Mouse (Mus musculus): ENCODE measurements around the gene Fstl4. TPM values are rescaled to one million over a fixed set of nuclear protein-coding genes. Genes with fewer than 3 reads are reported as not detected.

The Fstl4 gene
- polyA plus RNA-seq, 1 experiment: 0.18 TPM

DNA sequence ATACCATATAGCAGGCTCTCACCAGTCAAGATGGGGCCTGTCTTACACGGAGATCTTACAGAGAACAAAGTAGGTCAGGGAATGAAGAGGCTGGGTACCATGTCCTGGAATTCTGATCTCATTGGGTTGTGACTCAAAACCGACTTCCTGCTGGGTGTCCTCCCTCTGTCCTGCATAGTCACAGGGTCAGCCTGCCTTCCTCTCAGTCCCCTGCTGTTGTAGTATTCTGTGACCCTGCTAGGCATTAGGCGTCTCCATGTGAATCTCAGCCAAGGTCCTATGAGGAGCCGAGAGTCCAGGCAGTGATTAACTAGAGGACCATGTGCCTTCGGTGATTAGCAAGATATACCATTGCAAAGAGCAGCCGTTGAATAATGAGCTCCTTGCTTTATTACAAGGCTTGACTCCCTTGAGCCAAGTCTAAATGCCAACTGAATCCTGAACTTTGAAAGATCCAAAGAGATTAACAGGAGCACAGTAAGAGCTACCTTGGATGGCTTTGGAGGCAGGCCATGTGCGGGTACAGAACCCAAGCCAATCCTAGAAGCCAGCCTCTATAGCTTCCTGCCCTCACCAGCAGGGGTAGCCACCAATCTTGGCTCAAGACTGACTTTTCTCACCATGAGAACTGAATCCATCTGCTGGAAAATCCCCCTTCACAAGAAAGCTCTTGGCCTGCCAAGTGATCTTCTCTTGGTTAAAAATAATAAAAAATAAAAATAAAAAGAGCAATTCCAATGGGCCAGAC, 264.2 kb downstream of the Fstl4 start:
- H3K4me1 ChIP-seq (ENCODE audit: control insufficient read depth, insufficient read depth, insufficient read length): no peaks in the 10 kb centered on the region
- TF ChIP-seq CTCF (IDR thresholded peaks at IDR 0.05; ENCODE audit: extremely low read depth, insufficient read depth, insufficient read length, insufficient replicate concordance) (no peak), POLR2A (IDR thresholded peaks at IDR 0.05; ENCODE audit: low read depth, low read length) (no peak)
- no peaks in the 10 kb centered on the region for H3K27me3 ChIP-seq (ENCODE audit: control insufficient read depth, insufficient read depth, low read length)
- 80% methylated on average over 7 of the region's 7 CpGs for WGBS
- H3K4me3 ChIP-seq (ENCODE audit: extremely low read depth, insufficient read depth, insufficient read length): no peak overlapping the region
- no peaks in the 10 kb centered on the region for H3K36me3 ChIP-seq (ENCODE audit: control insufficient read depth, insufficient read depth, low read length)
- no peak overlapping the region for H3K27ac ChIP-seq (ENCODE audit: insufficient read depth, low read length)
- DNase-seq (ENCODE audit: low read depth in 1 of 2, low spot score in 2 of 2): no peak

DNA sequence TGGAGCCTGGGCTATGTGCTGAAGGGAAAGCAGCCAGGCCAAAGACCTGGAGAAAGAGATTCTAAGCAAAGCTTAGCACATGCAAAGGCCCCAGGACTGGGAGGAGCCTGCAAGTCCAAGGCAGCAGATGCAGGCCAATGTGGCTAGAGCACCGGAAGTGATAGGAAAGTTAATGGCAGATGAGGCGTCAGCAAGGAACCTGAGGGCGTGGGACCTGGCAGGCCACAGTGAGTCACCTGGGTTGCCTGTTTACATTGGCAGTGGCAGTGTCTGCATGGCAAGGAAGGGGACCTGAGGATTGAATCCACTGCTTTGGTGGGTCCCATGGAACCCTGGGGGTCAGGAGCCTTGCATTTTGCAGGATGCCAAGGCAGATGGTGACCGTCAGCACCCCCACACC, 267.3 kb downstream of the Fstl4 start:
- H3K27ac ChIP-seq (ENCODE audit: insufficient read depth, low read length): no peak overlapping the region
- TF ChIP-seq POLR2A (IDR thresholded peaks at IDR 0.05; ENCODE audit: low read depth, low read length) (no peak), CTCF (IDR thresholded peaks at IDR 0.05; ENCODE audit: extremely low read depth, insufficient read depth, insufficient read length, insufficient replicate concordance) (no peak)
- H3K4me1 ChIP-seq (ENCODE audit: control insufficient read depth, insufficient read depth, insufficient read length): no peaks in the 10 kb centered on the region
- no peaks in the 10 kb centered on the region for H3K27me3 ChIP-seq (ENCODE audit: control insufficient read depth, insufficient read depth, low read length)
- 88% methylated on average over 4 of the region's 4 CpGs for WGBS
- H3K4me3 ChIP-seq (ENCODE audit: extremely low read depth, insufficient read depth, insufficient read length): no peak overlapping the region
- DNase-seq (ENCODE audit: low read depth in 1 of 2, low spot score in 2 of 2): no peak
- no peaks in the 10 kb centered on the region for H3K36me3 ChIP-seq (ENCODE audit: control insufficient read depth, insufficient read depth, low read length)

DNA sequence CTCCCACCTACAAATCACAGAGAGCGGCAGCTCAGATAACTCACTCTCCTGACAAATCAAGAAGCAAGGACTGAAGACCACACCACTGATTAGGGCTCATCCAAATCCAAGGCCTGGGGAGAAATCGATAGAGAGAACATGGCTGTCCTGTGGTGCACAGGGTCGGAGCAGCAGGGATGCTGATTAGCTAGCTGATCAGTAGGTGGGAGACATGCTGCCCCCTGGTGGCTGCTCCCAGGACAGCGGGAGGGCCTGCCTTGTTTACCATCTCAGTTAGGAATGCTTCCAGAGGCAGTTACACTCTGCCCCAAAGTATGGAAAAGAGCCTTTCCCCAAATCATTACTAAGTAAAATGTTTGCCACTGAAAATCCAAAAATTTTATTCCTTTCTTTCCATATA, 267.9 kb downstream of the Fstl4 start:
- Histone ChIP-seq H3K27me3 (ENCODE audit: control insufficient read depth, insufficient read depth, low read length) (no peaks in the 10 kb centered on the region), H3K27ac (ENCODE audit: insufficient read depth, low read length) (no peak overlapping the region), H3K4me3 (ENCODE audit: extremely low read depth, insufficient read depth, insufficient read length) (no peak overlapping the region), H3K36me3 (ENCODE audit: control insufficient read depth, insufficient read depth, low read length) (no peaks in the 10 kb centered on the region), H3K4me1 (ENCODE audit: control insufficient read depth, insufficient read depth, insufficient read length) (no peaks in the 10 kb centered on the region)
- peak in 1 of 2 experiments; percentile 49 for DNase-seq (ENCODE audit: low read depth in 1 of 2, low spot score in 2 of 2)
- TF ChIP-seq CTCF (IDR thresholded peaks at IDR 0.05; ENCODE audit: extremely low read depth, insufficient read depth, insufficient read length, insufficient replicate concordance) (peak; percentile 86), POLR2A (IDR thresholded peaks at IDR 0.05; ENCODE audit: low read depth, low read length) (no peak)
- whole genome bisulfite sequencing: 34% methylated on average over 4 of the region's 4 CpGs

DNA sequence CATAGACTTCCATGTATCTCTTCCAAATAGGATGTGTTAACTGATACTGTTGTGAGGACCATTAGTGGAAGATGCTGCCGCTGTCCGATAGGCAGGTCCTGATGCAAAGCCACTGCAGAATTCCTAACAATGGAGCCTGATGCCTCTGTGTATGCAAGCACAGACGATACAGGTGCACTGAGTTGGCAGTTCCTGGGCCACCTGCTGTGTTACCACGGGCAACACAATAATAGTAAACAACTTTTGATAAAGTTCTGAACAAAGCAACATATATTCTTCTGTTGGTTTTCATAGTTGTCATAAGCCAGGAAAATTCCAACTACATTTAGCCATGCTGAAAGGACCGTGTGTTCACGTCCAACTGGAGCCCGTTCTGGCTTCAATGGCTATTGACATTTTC, 271.0 kb downstream of the Fstl4 start:
- Histone ChIP-seq H3K4me1 (ENCODE audit: control insufficient read depth, insufficient read depth, insufficient read length) (no peaks in the 10 kb centered on the region), H3K36me3 (ENCODE audit: control insufficient read depth, insufficient read depth, low read length) (no peaks in the 10 kb centered on the region), H3K27ac (ENCODE audit: insufficient read depth, low read length) (no peak overlapping the region), H3K4me3 (ENCODE audit: extremely low read depth, insufficient read depth, insufficient read length) (no peak overlapping the region), H3K27me3 (ENCODE audit: control insufficient read depth, insufficient read depth, low read length) (no peaks in the 10 kb centered on the region)
- TF ChIP-seq CTCF (IDR thresholded peaks at IDR 0.05; ENCODE audit: extremely low read depth, insufficient read depth, insufficient read length, insufficient replicate concordance) (no peak), POLR2A (IDR thresholded peaks at IDR 0.05; ENCODE audit: low read depth, low read length) (no peak)
- WGBS: 88% methylated on average over 7 of the region's 7 CpGs
- no peak for DNase-seq (ENCODE audit: low read depth in 1 of 2, low spot score in 2 of 2)

DNA sequence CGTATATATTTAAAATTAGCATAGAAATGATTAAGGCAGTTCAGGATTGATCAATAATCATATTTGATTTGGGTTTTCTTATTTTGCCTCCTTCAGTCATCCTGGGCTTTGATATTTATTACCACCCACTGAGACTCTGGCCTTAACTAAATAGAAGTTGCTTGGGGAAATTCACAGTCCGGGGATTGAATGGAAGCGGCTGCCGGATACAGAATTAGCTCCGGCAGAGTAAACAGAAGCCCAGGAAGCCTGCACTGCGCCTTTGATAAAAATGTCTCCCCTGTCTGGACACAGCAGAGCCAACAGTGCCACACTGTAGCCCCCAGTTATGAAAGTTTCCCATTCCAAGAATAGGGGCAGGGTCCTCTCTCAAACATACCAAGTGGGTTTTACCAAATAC, 282.4 kb downstream of the Fstl4 start:
- Histone ChIP-seq H3K27ac (ENCODE audit: insufficient read depth, low read length) (no peak overlapping the region), H3K4me1 (ENCODE audit: control insufficient read depth, insufficient read depth, insufficient read length) (no peaks in the 10 kb centered on the region), H3K4me3 (ENCODE audit: extremely low read depth, insufficient read depth, insufficient read length) (no peak overlapping the region), H3K36me3 (ENCODE audit: control insufficient read depth, insufficient read depth, low read length) (no peaks in the 10 kb centered on the region), H3K27me3 (ENCODE audit: control insufficient read depth, insufficient read depth, low read length) (no peaks in the 10 kb centered on the region)
- no peak for DNase-seq (ENCODE audit: low read depth in 1 of 2, low spot score in 2 of 2)
- WGBS: 89% methylated on average over 6 of the region's 6 CpGs
- TF ChIP-seq POLR2A (IDR thresholded peaks at IDR 0.05; ENCODE audit: low read depth, low read length): no peak
- TF ChIP-seq CTCF (IDR thresholded peaks at IDR 0.05; ENCODE audit: extremely low read depth, insufficient read depth, insufficient read length, insufficient replicate concordance): no peak

DNA sequence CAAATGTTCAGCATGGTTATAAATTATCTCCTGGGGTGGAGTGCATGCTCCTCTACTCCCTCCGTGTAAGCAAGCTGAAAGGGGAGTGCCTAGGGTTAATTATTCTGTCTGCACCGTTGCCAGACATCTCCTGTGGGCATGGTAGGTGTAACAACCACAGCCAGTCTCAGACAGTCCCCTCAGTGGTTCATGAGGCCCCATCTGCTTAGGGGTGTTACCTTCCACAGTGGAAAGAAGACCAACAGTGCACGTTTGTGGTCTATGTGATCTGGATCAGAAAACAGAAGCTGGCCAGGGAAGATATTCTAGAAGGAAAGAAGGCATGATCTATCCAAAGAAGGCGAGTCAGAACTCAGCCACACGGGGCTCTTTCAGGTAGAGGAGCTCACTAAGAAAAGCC, 289.7 kb downstream of the Fstl4 start:
- Histone ChIP-seq H3K27me3 (ENCODE audit: control insufficient read depth, insufficient read depth, low read length) (no peaks in the 10 kb centered on the region), H3K36me3 (ENCODE audit: control insufficient read depth, insufficient read depth, low read length) (no peaks in the 10 kb centered on the region), H3K4me3 (ENCODE audit: extremely low read depth, insufficient read depth, insufficient read length) (no peak overlapping the region), H3K27ac (ENCODE audit: insufficient read depth, low read length) (no peak overlapping the region), H3K4me1 (ENCODE audit: control insufficient read depth, insufficient read depth, insufficient read length) (no peaks in the 10 kb centered on the region)
- TF ChIP-seq POLR2A (IDR thresholded peaks at IDR 0.05; ENCODE audit: low read depth, low read length): no peak
- no peak for TF ChIP-seq CTCF (IDR thresholded peaks at IDR 0.05; ENCODE audit: extremely low read depth, insufficient read depth, insufficient read length, insufficient replicate concordance)
- 24% methylated on average over 5 of the region's 5 CpGs for WGBS
- DNase-seq (ENCODE audit: low read depth in 1 of 2, low spot score in 2 of 2): no peak

DNA sequence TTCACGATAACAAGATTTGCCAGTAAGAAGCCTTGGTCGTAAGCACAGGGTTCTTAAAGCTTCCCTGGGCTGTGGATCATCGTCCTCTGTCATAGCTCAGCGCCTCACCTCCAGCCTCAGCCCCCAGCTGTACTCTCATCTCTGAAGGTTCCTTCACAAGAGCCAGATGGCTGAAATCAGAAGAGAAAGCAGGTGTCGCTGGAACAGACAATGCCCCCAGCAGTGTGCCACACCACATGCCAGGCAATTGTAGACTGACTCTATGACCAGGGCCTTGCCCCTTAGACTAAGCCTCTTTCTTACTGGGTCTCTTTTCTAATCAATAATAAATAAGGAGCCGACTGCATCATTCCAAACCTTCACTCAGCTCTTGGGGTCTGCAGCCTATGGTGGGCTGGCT, 291.5 kb downstream of the Fstl4 start:
- Histone ChIP-seq H3K36me3 (ENCODE audit: control insufficient read depth, insufficient read depth, low read length) (no peaks in the 10 kb centered on the region), H3K4me1 (ENCODE audit: control insufficient read depth, insufficient read depth, insufficient read length) (no peaks in the 10 kb centered on the region), H3K4me3 (ENCODE audit: extremely low read depth, insufficient read depth, insufficient read length) (no peak overlapping the region), H3K27ac (ENCODE audit: insufficient read depth, low read length) (no peak overlapping the region), H3K27me3 (ENCODE audit: control insufficient read depth, insufficient read depth, low read length) (no peaks in the 10 kb centered on the region)
- TF ChIP-seq CTCF (IDR thresholded peaks at IDR 0.05; ENCODE audit: extremely low read depth, insufficient read depth, insufficient read length, insufficient replicate concordance) (no peak), POLR2A (IDR thresholded peaks at IDR 0.05; ENCODE audit: low read depth, low read length) (no peak)
- WGBS: 79% methylated on average over 6 of the region's 6 CpGs
- no peak for DNase-seq (ENCODE audit: low read depth in 1 of 2, low spot score in 2 of 2)

Measured in spleen, adult 2 months (tissue).